Mouse (Mus musculus): ENCODE data around the gene Tln1. TPM values are rescaled to one million over a fixed set of nuclear protein-coding genes. Genes with fewer than 3 reads are reported as not detected.
A peak's percentile ranks its signal among the peaks of the same experiment; 100 is the strongest.

Gene Tln1
- polyA plus RNA-seq, 1 experiment = 197 TPM

DNA sequence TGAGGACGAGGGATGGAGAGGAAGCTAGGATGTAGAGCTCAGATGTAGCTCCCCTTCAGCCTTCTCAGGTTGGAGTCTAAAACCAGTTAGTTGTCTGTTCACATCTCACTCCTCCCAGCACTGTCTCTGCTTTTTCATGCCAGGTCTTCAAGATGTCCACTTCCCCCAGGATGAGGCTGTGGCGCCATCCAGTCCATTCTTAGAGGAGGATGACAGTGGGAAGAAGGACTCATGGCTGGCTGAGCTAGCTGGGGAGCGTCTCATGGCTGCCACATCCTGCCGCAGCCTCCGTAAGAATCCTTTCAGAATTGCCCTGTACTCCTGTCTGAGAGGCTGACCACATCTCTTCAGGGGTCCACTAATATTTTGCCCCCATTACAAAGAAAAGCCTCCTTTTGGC lies 18.2 kb upstream of the Tln1 start:
- peaks cover 13% of the 10 kb centered on the region for H3K4me1 ChIP-seq (ENCODE audit: control insufficient read depth, insufficient read depth, low read length)
- 91% methylated on average over 5 of the region's 5 CpGs for WGBS
- DNase-seq = no peak
- no peak overlapping the region for H3K4me3 ChIP-seq (replicated peaks; ENCODE audit: extremely low read depth, low read depth, low read length)
- no peak for TF ChIP-seq POLR2A (IDR thresholded peaks at IDR 0.05; ENCODE audit: borderline replicate concordance, extremely low read depth, low read depth, low read length)
- TF ChIP-seq CTCF (IDR thresholded peaks at IDR 0.05; ENCODE audit: insufficient read depth, low read length) = no peak

DNA sequence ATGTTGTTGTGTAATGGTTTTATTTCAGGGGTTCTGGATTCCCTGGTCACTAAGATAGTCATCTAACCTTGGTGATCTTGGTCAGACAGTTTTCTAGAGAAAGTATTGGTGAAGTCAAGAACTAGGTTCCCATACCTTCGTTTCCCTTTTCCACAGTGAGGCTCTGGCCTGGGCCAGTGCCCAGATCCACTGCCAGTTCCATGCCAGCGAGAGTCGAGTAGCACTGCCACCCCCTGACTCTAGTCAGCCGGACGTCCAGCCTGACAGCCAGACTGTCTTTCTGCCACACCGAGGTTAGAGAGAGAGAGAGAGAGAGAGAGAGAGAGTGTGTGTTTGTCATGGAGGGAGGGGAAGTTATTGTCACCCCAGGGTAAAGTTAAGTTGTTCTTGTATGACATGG lies 17.2 kb upstream of the Tln1 start:
- 58% methylated on average over 6 of the region's 6 CpGs for WGBS
- peaks cover 13% of the 10 kb centered on the region for H3K4me1 ChIP-seq (ENCODE audit: control insufficient read depth, insufficient read depth, low read length)
- TF ChIP-seq CTCF (IDR thresholded peaks at IDR 0.05; ENCODE audit: insufficient read depth, low read length) (no peak), POLR2A (IDR thresholded peaks at IDR 0.05; ENCODE audit: borderline replicate concordance, extremely low read depth, low read depth, low read length) (no peak)
- DNase-seq = no peak
- no peak overlapping the region for H3K4me3 ChIP-seq (replicated peaks; ENCODE audit: extremely low read depth, low read depth, low read length)

DNA sequence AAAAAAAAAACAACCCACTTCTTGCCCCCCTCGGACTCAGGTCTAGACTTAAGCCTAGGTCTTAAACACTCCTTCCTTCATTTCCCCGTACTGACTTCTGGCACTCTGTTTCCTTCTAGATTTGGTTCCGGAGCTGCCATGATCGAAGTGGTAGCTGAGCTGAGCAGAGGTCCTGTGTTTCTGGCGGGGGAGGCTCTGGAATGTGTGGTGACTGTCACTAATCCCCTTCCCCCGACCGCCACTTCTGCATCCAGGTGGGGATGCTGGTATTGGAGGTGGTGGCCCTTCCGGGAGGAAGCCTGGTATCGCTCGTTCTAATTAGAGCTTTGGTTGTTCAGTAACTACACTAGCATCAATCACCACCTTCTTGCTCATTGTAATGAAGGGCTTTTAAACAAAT lies 16.8 kb upstream of the Tln1 start:
- no peak for DNase-seq
- H3K4me1 ChIP-seq (ENCODE audit: control insufficient read depth, insufficient read depth, low read length) = peaks cover 8% of the 10 kb centered on the region
- 3% methylated on average over 10 of the region's 10 CpGs for WGBS
- peak overlapping the region; percentile 98 for H3K4me3 ChIP-seq (replicated peaks; ENCODE audit: extremely low read depth, low read depth, low read length)
- TF ChIP-seq CTCF (IDR thresholded peaks at IDR 0.05; ENCODE audit: insufficient read depth, low read length) (no peak), POLR2A (IDR thresholded peaks at IDR 0.05; ENCODE audit: borderline replicate concordance, extremely low read depth, low read depth, low read length) (no peak)

DNA sequence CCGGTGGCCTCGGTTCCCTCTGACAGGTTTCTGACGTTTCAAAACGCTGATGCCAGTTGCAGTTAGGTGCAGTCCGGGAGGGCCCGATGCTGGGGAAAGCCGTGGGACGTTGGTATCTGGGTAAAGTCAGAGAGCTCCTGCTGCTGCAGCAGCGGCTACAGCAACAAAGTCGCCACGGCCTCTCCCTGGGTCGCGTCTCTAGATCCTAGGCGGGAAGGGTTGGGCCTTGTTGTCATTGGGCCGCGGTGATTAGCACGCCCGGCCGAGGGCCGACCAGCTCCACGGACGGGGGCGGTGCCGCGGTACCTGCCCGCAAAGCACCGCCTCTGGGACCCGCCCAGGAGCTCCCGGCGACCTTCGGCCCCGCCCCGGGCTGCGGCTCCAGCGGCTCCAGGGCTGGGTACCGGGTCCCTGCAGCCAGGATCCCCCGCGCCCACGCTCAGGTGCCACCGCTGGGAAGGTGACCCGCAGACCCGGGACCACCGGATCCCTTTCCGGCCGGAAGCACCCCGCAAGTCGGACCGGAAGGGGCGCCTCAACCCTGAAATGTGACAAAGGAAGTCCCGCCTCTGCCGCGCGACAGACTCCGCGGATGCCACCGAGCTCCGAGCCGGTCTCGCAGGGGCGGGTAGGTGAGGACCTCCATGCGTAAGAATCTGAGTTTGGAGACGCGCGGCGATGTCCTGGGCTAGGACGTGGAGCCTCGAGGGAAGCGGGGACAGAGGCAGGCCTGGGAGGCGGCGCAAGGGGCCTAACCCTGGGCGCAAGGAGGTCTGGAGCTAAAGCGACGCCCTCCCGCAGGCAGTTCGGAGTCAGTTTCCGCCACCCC lies 16.1 kb upstream of the Tln1 start, which contains the start of the genes Rgp1 and Gba2:
TSS of gene Rgp1 (plus strand) at position 340 of the 829 bp plus-strand sequence.
TSS of gene Gba2 (minus strand) at position 498 of the 829 bp plus-strand sequence.
- Histone ChIP-seq H3K4me1 (ENCODE audit: control insufficient read depth, insufficient read depth, low read length) (peaks cover 8% of the 10 kb centered on the region; the same call in 1 of the 2 replicates), H3K4me3 (replicated peaks; ENCODE audit: extremely low read depth, low read depth, low read length) (peak within 1 kb of the TSS; percentile 98)
- WGBS = 1% methylated on average over 76 of the region's 76 CpGs
- DNase-seq = peak; percentile 92
- TF ChIP-seq CTCF (IDR thresholded peaks at IDR 0.05; ENCODE audit: insufficient read depth, low read length) = no peak
- peak; percentile 82; the same call in 1 of the 2 replicates for TF ChIP-seq POLR2A (IDR thresholded peaks at IDR 0.05; ENCODE audit: borderline replicate concordance, extremely low read depth, low read depth, low read length)

DNA sequence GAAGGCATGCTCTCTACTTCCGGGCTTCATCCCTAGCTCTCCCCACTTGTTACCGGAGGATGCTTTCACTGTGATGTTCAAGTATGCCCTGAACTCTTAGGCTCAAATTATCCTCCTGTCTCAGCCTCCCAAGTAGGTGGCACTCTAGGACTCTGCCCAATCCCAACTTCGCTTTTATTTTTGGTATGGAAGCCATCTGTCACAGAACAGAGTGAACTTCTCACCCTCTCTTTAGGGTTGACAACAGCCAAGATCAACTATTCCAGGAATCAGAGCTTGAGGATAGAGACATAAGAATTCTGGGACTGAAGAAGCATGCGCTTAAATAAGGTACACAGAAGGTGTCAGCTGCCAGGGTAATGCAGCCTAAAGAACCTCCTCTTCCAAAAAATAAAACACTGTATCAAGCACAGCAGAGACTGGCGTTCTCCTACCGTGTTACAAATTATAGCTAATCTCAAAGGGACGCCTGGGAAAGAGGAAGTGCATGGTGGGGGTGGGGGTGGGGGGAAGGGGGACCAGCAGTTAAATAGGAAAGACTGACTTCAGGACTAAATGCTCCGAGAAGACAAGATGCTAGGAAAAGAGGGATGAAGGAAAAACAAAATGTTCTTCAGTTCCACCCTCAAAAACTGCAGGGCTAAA lies 14.9 kb upstream of the Tln1 start:
- TF ChIP-seq CTCF (IDR thresholded peaks at IDR 0.05; ENCODE audit: insufficient read depth, low read length) (no peak), POLR2A (IDR thresholded peaks at IDR 0.05; ENCODE audit: borderline replicate concordance, extremely low read depth, low read depth, low read length) (no peak)
- H3K4me1 ChIP-seq (ENCODE audit: control insufficient read depth, insufficient read depth, low read length) = peaks cover 8% of the 10 kb centered on the region; the same call in 1 of the 2 replicates
- WGBS = 22% methylated on average over 8 of the region's 8 CpGs
- peak overlapping the region; percentile 98 for H3K4me3 ChIP-seq (replicated peaks; ENCODE audit: extremely low read depth, low read depth, low read length)
- DNase-seq = no peak

DNA sequence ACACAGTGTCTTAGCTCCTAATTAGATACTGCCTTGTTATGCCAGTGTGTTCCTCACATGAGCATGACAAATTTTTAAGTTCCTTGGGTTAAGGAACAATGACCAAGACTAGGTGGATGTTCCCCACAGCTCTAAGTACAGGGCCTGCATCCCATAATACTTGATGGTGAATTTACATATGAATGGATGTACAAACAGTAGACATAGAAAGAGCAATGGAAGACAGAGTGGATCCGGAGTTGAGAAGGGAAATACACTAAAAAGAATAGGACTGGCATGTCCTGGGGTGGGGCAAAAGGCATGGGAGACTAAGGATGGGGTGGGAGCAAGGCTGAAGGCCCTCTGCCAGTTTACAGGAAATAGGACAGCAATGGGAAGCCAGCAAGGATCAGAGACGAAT lies 12.9 kb upstream of the Tln1 start:
- peaks cover 8% of the 10 kb centered on the region; the same call in 1 of the 2 replicates for H3K4me1 ChIP-seq (ENCODE audit: control insufficient read depth, insufficient read depth, low read length)
- H3K4me3 ChIP-seq (replicated peaks; ENCODE audit: extremely low read depth, low read depth, low read length) = no peak overlapping the region
- TF ChIP-seq CTCF (IDR thresholded peaks at IDR 0.05; ENCODE audit: insufficient read depth, low read length) (no peak), POLR2A (IDR thresholded peaks at IDR 0.05; ENCODE audit: borderline replicate concordance, extremely low read depth, low read depth, low read length) (no peak)
- 37% methylated on average over 2 of the region's 2 CpGs for WGBS
- no peak for DNase-seq

DNA sequence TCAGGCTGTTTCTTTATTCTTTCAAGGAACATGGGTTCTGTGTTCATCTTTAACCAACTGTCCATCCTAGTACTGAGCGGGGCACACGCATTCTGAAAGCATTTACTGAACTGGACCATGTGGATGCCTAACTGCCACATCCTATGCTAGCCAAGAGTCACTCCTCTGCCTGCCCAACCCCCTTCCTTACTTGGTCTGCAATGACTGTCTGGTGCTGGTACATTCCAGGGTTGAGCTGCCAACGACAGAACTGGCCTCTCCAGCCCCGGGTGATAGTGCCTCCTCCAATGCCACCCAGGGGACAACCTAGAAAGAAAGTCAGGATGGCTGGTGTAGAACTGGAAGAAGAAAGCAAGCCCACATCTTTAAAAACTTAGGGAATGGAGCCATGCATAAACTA lies 11.1 kb upstream of the Tln1 start:
- WGBS = 82% methylated on average over 4 of the region's 4 CpGs
- Histone ChIP-seq H3K4me3 (replicated peaks; ENCODE audit: extremely low read depth, low read depth, low read length) (no peak overlapping the region), H3K4me1 (ENCODE audit: control insufficient read depth, insufficient read depth, low read length) (peaks cover 8% of the 10 kb centered on the region; the same call in 1 of the 2 replicates)
- TF ChIP-seq POLR2A (IDR thresholded peaks at IDR 0.05; ENCODE audit: borderline replicate concordance, extremely low read depth, low read depth, low read length) = no peak
- TF ChIP-seq CTCF (IDR thresholded peaks at IDR 0.05; ENCODE audit: insufficient read depth, low read length) = no peak
- DNase-seq = no peak

DNA sequence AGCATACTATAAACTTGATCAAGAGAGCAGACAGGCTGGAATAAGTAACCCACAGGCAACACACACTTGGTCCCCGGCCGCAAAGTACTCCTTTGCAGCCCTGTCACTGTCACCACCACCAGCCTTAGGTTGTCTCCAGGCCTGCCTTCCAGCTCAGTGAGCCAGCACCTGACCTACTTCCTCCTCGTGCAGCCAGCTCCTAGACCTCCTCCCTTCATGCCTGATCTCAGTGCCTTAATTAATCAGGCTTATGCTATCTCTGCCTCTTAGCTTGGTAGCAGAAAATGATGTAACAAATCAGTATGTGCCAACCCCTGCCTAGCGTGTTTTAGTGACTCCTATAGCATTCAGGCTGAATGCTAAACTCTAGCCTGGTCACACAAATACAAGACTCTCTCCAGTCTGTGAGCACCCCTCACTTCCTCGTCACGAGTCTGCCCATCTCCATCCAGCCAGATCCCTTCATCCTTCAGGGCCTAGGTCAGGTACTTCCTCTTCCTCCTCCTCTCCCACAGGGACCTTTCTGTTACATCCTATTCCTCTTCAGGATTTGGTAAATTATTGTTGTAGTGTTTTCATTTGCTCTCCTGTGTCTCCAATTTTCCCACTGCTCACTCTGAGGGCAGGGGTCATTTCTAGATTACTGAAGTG lies 9.0 kb upstream of the Tln1 start:
- TF ChIP-seq POLR2A (IDR thresholded peaks at IDR 0.05; ENCODE audit: borderline replicate concordance, extremely low read depth, low read depth, low read length) (no peak), CTCF (IDR thresholded peaks at IDR 0.05; ENCODE audit: insufficient read depth, low read length) (no peak)
- WGBS = 74% methylated on average over 6 of the region's 6 CpGs
- no peak overlapping the region for H3K4me3 ChIP-seq (replicated peaks; ENCODE audit: extremely low read depth, low read depth, low read length)
- peaks cover 2% of the 10 kb centered on the region; the same call in 1 of the 2 replicates for H3K4me1 ChIP-seq (ENCODE audit: control insufficient read depth, insufficient read depth, low read length)
- DNase-seq = no peak

DNA sequence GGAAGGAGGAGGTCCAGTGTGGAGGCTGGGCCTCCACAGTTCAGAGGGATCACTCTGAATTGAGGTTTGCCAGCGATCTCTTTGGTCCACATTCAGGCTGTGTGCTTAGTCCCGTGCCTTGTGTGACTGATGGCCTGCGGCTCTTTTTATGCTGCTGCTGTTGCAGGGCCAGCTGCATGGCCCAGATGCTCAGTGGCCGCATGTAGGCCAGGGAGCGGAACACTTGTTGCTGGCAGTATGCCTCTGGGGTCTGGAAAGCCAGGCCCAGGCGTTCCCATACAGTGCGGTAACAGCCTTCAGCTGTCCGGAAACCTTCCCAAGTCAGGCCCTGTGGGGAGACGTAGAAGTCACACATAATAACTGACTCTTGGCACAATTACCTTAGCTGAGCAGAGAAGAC lies 4.6 kb upstream of the Tln1 start:
- 89% methylated on average over 9 of the region's 9 CpGs for WGBS

More for the DNA sequence above, 4.6 kb upstream of the Tln1 start:
- Histone ChIP-seq H3K4me1 (ENCODE audit: control insufficient read depth, insufficient read depth, low read length) (peaks cover 11% of the 10 kb centered on the region), H3K4me3 (replicated peaks; ENCODE audit: extremely low read depth, low read depth, low read length) (no peak overlapping the region)
- no peak for DNase-seq
- TF ChIP-seq CTCF (IDR thresholded peaks at IDR 0.05; ENCODE audit: insufficient read depth, low read length) (no peak), POLR2A (IDR thresholded peaks at IDR 0.05; ENCODE audit: borderline replicate concordance, extremely low read depth, low read depth, low read length) (no peak)
